In the genomic region with DNA sequence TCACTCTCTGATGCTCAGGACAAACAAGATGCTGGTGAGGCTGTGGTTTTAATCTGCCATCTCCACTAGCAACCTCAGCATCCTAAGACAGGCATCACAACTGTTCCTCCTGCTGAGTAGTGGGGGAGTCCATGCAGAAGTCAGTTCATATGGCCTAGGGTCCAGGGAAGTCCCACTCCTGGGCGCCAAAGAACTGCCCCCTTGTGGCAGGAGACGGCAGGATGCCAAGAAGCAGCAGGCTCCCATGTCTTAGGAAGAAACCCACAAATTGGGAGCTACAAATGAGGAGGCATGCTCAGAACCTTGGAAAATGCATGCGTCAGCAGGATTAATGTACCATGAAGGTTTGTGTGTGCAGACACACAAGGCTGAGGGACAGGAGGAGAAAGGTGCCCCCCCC, we compare ENCODE assay signal across 9 mouse cellular contexts. TPM values are rescaled to one million over a fixed set of nuclear protein-coding genes. Genes with fewer than 3 reads are reported as not detected.
DNase-seq lines count a peak whose midpoint lies in the region; ATAC-seq lines count a peak whose summit lies in the region.
"Had no signal": no experiment of that assay in that cellular context is flagged by ENCODE, and none has a peak within 500 bp of the region (broad histone marks: within the 10 kb centered on the region; RNA-seq: fewer than 3 reads in every experiment).

No protein-coding gene starts in this region.

- H3K36me3 ChIP-seq in forebrain, embryonic 10.5 days (replicated peaks) = no peaks in the 10 kb centered on the region
- H3K36me3 ChIP-seq in forebrain, embryonic 13.5 days (ENCODE audit: poor library complexity, severe bottlenecking) = no peaks in the 10 kb centered on the region
- no peaks in the 10 kb centered on the region for H3K36me3 ChIP-seq in limb, embryonic 11.5 days (ENCODE audit: control insufficient read depth, insufficient read depth, low read length)

- no peak overlapping the region for H3K27ac ChIP-seq in forebrain, embryonic 10.5 days
- H3K27ac ChIP-seq in forebrain, embryonic 13.5 days = no peak overlapping the region
- H3K27ac ChIP-seq in limb, embryonic 11.5 days (replicated peaks; ENCODE audit: low read depth, low read length) = no peak overlapping the region

- no peak for ATAC-seq in forebrain, embryonic 13.5 days
- ATAC-seq in limb, embryonic 11.5 days (ENCODE audit: insufficient number of reproducible peaks, low FRiP score, low TSS enrichment, low read depth) = no peak
- ATAC-seq in erythroid progenitor cell, adult 5-6 weeks (replicated peaks; ENCODE audit: low FRiP score, poor library complexity, severe bottlenecking) = no peak

- peak; percentile 35 for DNase-seq in forebrain, embryonic 10.5 days (ENCODE audit: extremely low spot score, low spot score)
- DNase-seq in right cerebral cortex, postnatal 4 days = peak; percentile 19
- DNase-seq in right cerebral cortex, adult 18-20 months = no peak
- peak; percentile 58 for DNase-seq in limb, embryonic 11.5 days (ENCODE audit: low spot score)
- DNase-seq in thymus, postnatal 36 days = peak; percentile 12 to 26
- DNase-seq in urinary bladder, postnatal 25 days (ENCODE audit: low spot score) = no peak

- no peak overlapping the region for H3K9ac ChIP-seq in forebrain, embryonic 13.5 days
- no peak overlapping the region for H3K9ac ChIP-seq in limb, embryonic 11.5 days (ENCODE audit: low read length)

- peaks cover 25% of the 10 kb centered on the region for H3K4me1 ChIP-seq in forebrain, embryonic 10.5 days
- peaks cover 20% of the 10 kb centered on the region for H3K4me1 ChIP-seq in forebrain, embryonic 13.5 days
- H3K4me1 ChIP-seq in limb, embryonic 11.5 days (ENCODE audit: control insufficient read depth, insufficient read depth, low read length) = 0 out of 2 replicates have a peak, but pooled peaks cover 3% of the 10 kb centered on the region

- H3K27me3 ChIP-seq in forebrain, embryonic 10.5 days (ENCODE audit: poor library complexity, severe bottlenecking) = no peaks in the 10 kb centered on the region
- no peaks in the 10 kb centered on the region for H3K27me3 ChIP-seq in forebrain, embryonic 13.5 days
- no peaks in the 10 kb centered on the region for H3K27me3 ChIP-seq in limb, embryonic 11.5 days (ENCODE audit: control insufficient read depth, insufficient read depth, low read length)

- no peak overlapping the region for H3K4me3 ChIP-seq in forebrain, embryonic 10.5 days
- H3K4me3 ChIP-seq in forebrain, embryonic 13.5 days = no peak overlapping the region
- H3K4me3 ChIP-seq in limb, embryonic 11.5 days (ENCODE audit: low read depth, low read length) = no peak overlapping the region

- WGBS in forebrain, embryonic 10.5 days = 35% methylated on average over 3 of the region's 3 CpGs
- WGBS in forebrain, embryonic 13.5 days = 14% methylated on average over 3 of the region's 3 CpGs
- 32% methylated on average over 3 of the region's 3 CpGs for WGBS in limb, embryonic 11.5 days

- no peak overlapping the region for H3K4me2 ChIP-seq in forebrain, embryonic 13.5 days
- H3K4me2 ChIP-seq in limb, embryonic 11.5 days (ENCODE audit: low read depth, severe bottlenecking) = no peak overlapping the region

- H3K9me3 ChIP-seq in forebrain, embryonic 10.5 days = no peaks in the 10 kb centered on the region
- no peaks in the 10 kb centered on the region for H3K9me3 ChIP-seq in forebrain, embryonic 13.5 days (replicated peaks)
- H3K9me3 ChIP-seq in limb, embryonic 11.5 days (ENCODE audit: control insufficient read depth, low read length) = no peaks in the 10 kb centered on the region

RNA-seq across cellular contexts. Expression of a gene that starts 8.8 kb away (rescaled TPM):
- polyA plus RNA-seq in forebrain, embryonic 10.5 days (2016; fragmentation: Nextera tagmentation; extraction: Ambion mirVana) = not detected in 2 replicates
- not detected in 2 replicates for polyA plus RNA-seq in forebrain, embryonic 13.5 days (2015; fragmentation: Nextera tagmentation; extraction: Ambion mirVana)
- not detected in 2 replicates for polyA plus RNA-seq in limb, embryonic 11.5 days (2014; fragmentation: Nextera tagmentation; extraction: Ambion mirVana)
- not detected in 2 replicates for total RNA-seq in erythroid progenitor cell, adult 5-6 weeks (2015; ENCODE audit: low replicate concordance)
- not detected in 2 replicates for total RNA-seq in erythroid progenitor cell, adult 5-6 weeks (2017; ENCODE audit: low replicate concordance)
- polyA plus RNA-seq: intestine, embryonic 14.5 days had no signal

RNA-seq across cellular contexts. Expression of a gene that starts 59.9 kb away (rescaled TPM):
- polyA plus RNA-seq in forebrain, embryonic 10.5 days (2016; fragmentation: Nextera tagmentation; extraction: Ambion mirVana) = 9.9 and 10.9 TPM in 2 replicates
- polyA plus RNA-seq in forebrain, embryonic 13.5 days (2015; fragmentation: Nextera tagmentation; extraction: Ambion mirVana) = 1.8 and 2.9 TPM in 2 replicates
- polyA plus RNA-seq in limb, embryonic 11.5 days (2014; fragmentation: Nextera tagmentation; extraction: Ambion mirVana) = 1.1 and 1.8 TPM in 2 replicates
- total RNA-seq in erythroid progenitor cell, adult 5-6 weeks (2015; ENCODE audit: low replicate concordance) = not detected in 2 replicates
- not detected in 2 replicates for total RNA-seq in erythroid progenitor cell, adult 5-6 weeks (2017; ENCODE audit: low replicate concordance)

Comparison
In these comparisons a context has a peak if more than half of its experiments do, and no peak if none do; other contexts are left out.
1. DNase-seq: peak in forebrain, embryonic 10.5 days (single experiment), right cerebral cortex, postnatal 4 days (single experiment), limb, embryonic 11.5 days (single experiment) and thymus, postnatal 36 days (2 of 2); none in right cerebral cortex, adult 18-20 months (single experiment) and urinary bladder, postnatal 25 days (single experiment).